Mouse (Mus musculus) forebrain, embryonic 16.5 days (tissue): ENCODE data around the gene Nell1. TPM values are rescaled to one million over a fixed set of nuclear protein-coding genes. Genes with fewer than 3 reads are reported as not detected.

Experiments
- ATAC-seq: fragments of 200-750 bp; cut with Nextera tagmentation; 2 replicates; pipeline ENCODE4 v1.8.0; 2017; ENCODE audit warnings: mild to moderate bottlenecking, moderate library complexity
- H3K27ac ChIP-seq: fragments of 300-500 bp; sonication (generic); 2 replicates; pipeline ENCODE4 v1.5.1; 2014; ENCODE audit warnings: low read length, control low read depth
- H3K27me3 ChIP-seq: fragments of 300-500 bp; sonication (generic); replicated peaks from 2 replicates; pipeline ENCODE4 v1.6.1; 2014; ENCODE audit warnings: low read length; ENCODE audit not compliant: control insufficient read depth, insufficient read depth
- H3K36me3 ChIP-seq: fragments of 300-500 bp; sonication (generic); 2 replicates; pipeline ENCODE4 v1.6.1; 2014; ENCODE audit not compliant: control insufficient read depth, insufficient read depth
- H3K4me1 ChIP-seq: fragments of 300-500 bp; sonication (generic); replicated peaks from 2 replicates; pipeline ENCODE4 v1.6.1; 2014; ENCODE audit warnings: low read length; ENCODE audit not compliant: control insufficient read depth, insufficient read depth
- H3K4me2 ChIP-seq: fragments of 300-500 bp; sonication (generic); 2 replicates; pipeline ENCODE4 v1.6.1; 2014; ENCODE audit warnings: mild to moderate bottlenecking, low read length, control low read depth
- H3K4me3 ChIP-seq: fragments of 300-500 bp; sonication (generic); replicated peaks from 2 replicates; pipeline ENCODE4 v1.5.1; 2014; ENCODE audit warnings: mild to moderate bottlenecking, low read length, control low read depth
- H3K9ac ChIP-seq: fragments of 300-500 bp; sonication (generic); replicated peaks from 2 replicates; pipeline ENCODE4 v1.6.1; 2014; ENCODE audit warnings: low read depth, low read length, control low read depth
- H3K9me3 ChIP-seq: fragments of 300-500 bp; sonication (generic); 2 replicates; pipeline ENCODE4 v1.6.1; 2016; ENCODE audit warnings: low read length; ENCODE audit not compliant: control insufficient read depth
- WGBS: fragments of 180-500 bp; shearing (Covaris S2); extraction: QIAGEN DNeasy Blood & Tissue Kit; methylation state at CpG from one replicate; pipeline ENCODE4 v1.1.7; 2014; 5-methylcytosine and 5-hydroxymethylcytosine counted together
- polyA plus RNA-seq: library from polyadenylated mRNA; unstranded; fragments of >200 nt; fragmentation: Nextera tagmentation; extraction: Ambion mirVana; gene quantifications from 2 replicates; pipeline ENCODE4 v1.2.1, GENCODE M21; 2015

The Nell1 gene
- polyA plus RNA-seq, 1 experiment from 2014 or later: 14.2 TPM

- Histone ChIP-seq H3K4me2 (no peak overlapping the region), H3K27ac (0 out of 2 replicates have a peak overlapping the region, but pooled peaks have one; percentile 21)
- 20% methylated on average over 6 of the region's 6 CpGs for WGBS
Observed at GRCm38 (mm10) chr7:50210678-50211251, 236.1 kb downstream of the Nell1 start.

GRCm38 (mm10) chr7:50221849-50222248 is 247.2 kb downstream of the Nell1 start:
- H3K4me2 ChIP-seq: no peak overlapping the region
- H3K9me3 ChIP-seq: no peaks in the 10 kb centered on the region
- no peak overlapping the region for H3K4me3 ChIP-seq
- H3K4me1 ChIP-seq: no peaks in the 10 kb centered on the region
- ATAC-seq: no peak
- no peak overlapping the region for H3K9ac ChIP-seq
- no peak overlapping the region for H3K27ac ChIP-seq
- H3K36me3 ChIP-seq: no peaks in the 10 kb centered on the region
- no peaks in the 10 kb centered on the region for H3K27me3 ChIP-seq

More at GRCm38 (mm10) chr7:50210678-50211251, 236.1 kb downstream of the Nell1 start:
- peak; percentile 84 for ATAC-seq
- H3K4me1 ChIP-seq: peaks cover 5% of the 10 kb centered on the region; the same call in 1 of the 2 replicates
- no peaks in the 10 kb centered on the region for H3K36me3 ChIP-seq
- H3K9ac ChIP-seq: no peak overlapping the region
- H3K27me3 ChIP-seq: no peaks in the 10 kb centered on the region
- peaks cover 4% of the 10 kb centered on the region; the same call in 1 of the 2 replicates for H3K9me3 ChIP-seq
- H3K4me3 ChIP-seq: no peak overlapping the region

- no peaks in the 10 kb centered on the region for H3K36me3 ChIP-seq
- whole genome bisulfite sequencing: 95% methylated on average over 2 of the region's 2 CpGs
- H3K4me3 ChIP-seq: no peak overlapping the region
- no peak overlapping the region for H3K27ac ChIP-seq
- no peaks in the 10 kb centered on the region for H3K9me3 ChIP-seq
- H3K9ac ChIP-seq: no peak overlapping the region
- no peaks in the 10 kb centered on the region for H3K27me3 ChIP-seq
- H3K4me2 ChIP-seq: no peak overlapping the region
- no peak for ATAC-seq
- no peaks in the 10 kb centered on the region for H3K4me1 ChIP-seq
Observed at GRCm38 (mm10) chr7:50226621-50227020, 252.0 kb downstream of the Nell1 start.

GRCm38 (mm10) chr7:50228273-50228672 is 253.6 kb downstream of the Nell1 start:
- H3K36me3 ChIP-seq: no peaks in the 10 kb centered on the region
- no peak overlapping the region for H3K9ac ChIP-seq
- H3K4me2 ChIP-seq: no peak overlapping the region
- ATAC-seq: no peak
- H3K4me3 ChIP-seq: no peak overlapping the region
- H3K27ac ChIP-seq: no peak overlapping the region
- no peaks in the 10 kb centered on the region for H3K27me3 ChIP-seq
- H3K9me3 ChIP-seq: no peaks in the 10 kb centered on the region
- 82% methylated on average over 4 of the region's 4 CpGs for WGBS
- H3K4me1 ChIP-seq: no peaks in the 10 kb centered on the region

- 89% methylated on average over 4 of the region's 4 CpGs for WGBS
Observed at GRCm38 (mm10) chr7:50241213-50241612, 266.5 kb downstream of the Nell1 start.

GRCm38 (mm10) chr7:50241634-50242273 is 267.1 kb downstream of the Nell1 start:
- Histone ChIP-seq H3K4me1 (peaks cover 8% of the 10 kb centered on the region), H3K4me2 (no peak overlapping the region), H3K4me3 (no peak overlapping the region), H3K27ac (no peak overlapping the region), H3K27me3 (no peaks in the 10 kb centered on the region), H3K9ac (no peak overlapping the region), H3K9me3 (no peaks in the 10 kb centered on the region), H3K36me3 (no peaks in the 10 kb centered on the region)
- ATAC-seq: peak; percentile 98
- WGBS: 31% methylated on average over 5 of the region's 5 CpGs

More at GRCm38 (mm10) chr7:50241213-50241612, 266.5 kb downstream of the Nell1 start:
- Histone ChIP-seq H3K27ac (no peak overlapping the region), H3K36me3 (no peaks in the 10 kb centered on the region), H3K4me2 (no peak overlapping the region), H3K9ac (no peak overlapping the region), H3K9me3 (no peaks in the 10 kb centered on the region), H3K4me3 (no peak overlapping the region), H3K27me3 (no peaks in the 10 kb centered on the region), H3K4me1 (peaks cover 8% of the 10 kb centered on the region)
- no peak for ATAC-seq

GRCm38 (mm10) chr7:50253166-50253565 is 278.5 kb downstream of the Nell1 start:
- H3K36me3 ChIP-seq: no peaks in the 10 kb centered on the region
- no peaks in the 10 kb centered on the region for H3K4me1 ChIP-seq

GRCm38 (mm10) chr7:50260016-50260415 is 285.4 kb downstream of the Nell1 start:
- Histone ChIP-seq H3K4me1 (no peaks in the 10 kb centered on the region), H3K4me2 (no peak overlapping the region), H3K9me3 (no peaks in the 10 kb centered on the region), H3K4me3 (no peak overlapping the region), H3K9ac (no peak overlapping the region), H3K27me3 (no peaks in the 10 kb centered on the region; the same call in 1 of the 2 replicates), H3K27ac (no peak overlapping the region), H3K36me3 (no peaks in the 10 kb centered on the region)
- 68% methylated on average over 3 of the region's 3 CpGs for WGBS
- no peak for ATAC-seq

More at GRCm38 (mm10) chr7:50253166-50253565, 278.5 kb downstream of the Nell1 start:
- Histone ChIP-seq H3K27me3 (no peaks in the 10 kb centered on the region), H3K4me3 (no peak overlapping the region), H3K27ac (no peak overlapping the region), H3K4me2 (no peak overlapping the region), H3K9ac (no peak overlapping the region), H3K9me3 (no peaks in the 10 kb centered on the region)
- WGBS: 86% methylated on average over 3 of the region's 3 CpGs
- ATAC-seq: no peak

GRCm38 (mm10) chr7:50295508-50295907 is 320.8 kb downstream of the Nell1 start:
- 86% methylated on average over 3 of the region's 3 CpGs for WGBS
- Histone ChIP-seq H3K4me2 (no peak overlapping the region), H3K4me3 (no peak overlapping the region), H3K4me1 (no peaks in the 10 kb centered on the region), H3K36me3 (no peaks in the 10 kb centered on the region), H3K9ac (no peak overlapping the region), H3K27ac (no peak overlapping the region), H3K9me3 (no peaks in the 10 kb centered on the region), H3K27me3 (no peaks in the 10 kb centered on the region)
- no peak for ATAC-seq
